Comparison of ENCODE assay signal across 23 mouse cellular contexts in genomic region chr7:75259945-75260344, GRCm38 (mm10). TPM values are rescaled to one million over a fixed set of nuclear protein-coding genes. Genes with fewer than 3 reads are reported as not detected.
DNase-seq lines count a peak whose midpoint lies in the region; ATAC-seq and TF ChIP-seq lines count a peak whose summit lies in the region.
"Had no signal": no experiment of that assay in that cellular context is flagged by ENCODE, and none has a peak within 500 bp of the region (broad histone marks: within the 10 kb centered on the region; RNA-seq: fewer than 3 reads in every experiment).

No protein-coding gene starts in this region.

- no peak overlapping the region for H3K4me3 ChIP-seq in forebrain, postnatal 0 days (ENCODE audit: low read depth, low read length)
- no peak overlapping the region for H3K4me3 ChIP-seq in limb, embryonic 13.5 days
- H3K4me3 ChIP-seq: embryonic facial prominence, embryonic 12.5 days; hindbrain, embryonic 12.5 days; limb, embryonic 15.5 days; liver, embryonic 15.5 days; lung, embryonic 15.5 days; neural tube, embryonic 12.5 days had no signal

- H3K27me3 ChIP-seq in forebrain, postnatal 0 days (ENCODE audit: insufficient read depth, low read length) = no peaks in the 10 kb centered on the region
- no peaks in the 10 kb centered on the region for H3K27me3 ChIP-seq in limb, embryonic 13.5 days
- H3K27me3 ChIP-seq: embryonic facial prominence, embryonic 12.5 days; hindbrain, embryonic 12.5 days; limb, embryonic 15.5 days; liver, embryonic 15.5 days; lung, embryonic 15.5 days; neural tube, embryonic 12.5 days; Patski had no signal

- no peak for TF ChIP-seq CTCF in forebrain, postnatal 0 days (IDR thresholded peaks at IDR 0.05; ENCODE audit: low read depth)

- no peaks in the 10 kb centered on the region for H3K36me3 ChIP-seq in forebrain, postnatal 0 days (ENCODE audit: insufficient read depth)
- no peaks in the 10 kb centered on the region for H3K36me3 ChIP-seq in limb, embryonic 13.5 days
- H3K36me3 ChIP-seq: embryonic facial prominence, embryonic 12.5 days; hindbrain, embryonic 12.5 days; limb, embryonic 15.5 days; liver, embryonic 15.5 days; lung, embryonic 15.5 days; neural tube, embryonic 12.5 days had no signal

- no peaks in the 10 kb centered on the region for H3K4me1 ChIP-seq in forebrain, postnatal 0 days (ENCODE audit: insufficient read depth)
- peaks cover 15% of the 10 kb centered on the region; the same call in 1 of the 2 replicates for H3K4me1 ChIP-seq in limb, embryonic 13.5 days
- H3K4me1 ChIP-seq: embryonic facial prominence, embryonic 12.5 days; hindbrain, embryonic 12.5 days; limb, embryonic 15.5 days; liver, embryonic 15.5 days; lung, embryonic 15.5 days; neural tube, embryonic 12.5 days had no signal

- H3K9ac ChIP-seq in forebrain, postnatal 0 days = no peak overlapping the region
- no peak overlapping the region for H3K9ac ChIP-seq in limb, embryonic 13.5 days
- H3K9ac ChIP-seq: embryonic facial prominence, embryonic 12.5 days; hindbrain, embryonic 12.5 days; limb, embryonic 15.5 days; liver, embryonic 15.5 days; lung, embryonic 15.5 days; neural tube, embryonic 12.5 days had no signal

- ATAC-seq in forebrain, postnatal 0 days = peak; percentile 34; the same call in 1 of the 2 replicates
- ATAC-seq in limb, embryonic 13.5 days (ENCODE audit: low FRiP score, low read depth) = peak; percentile 64; the same call in 1 of the 2 replicates
- no peak for ATAC-seq in erythroid progenitor cell, adult 5-6 weeks (replicated peaks; ENCODE audit: low FRiP score, poor library complexity, severe bottlenecking)
- ATAC-seq: Patski had no signal

- no peaks in the 10 kb centered on the region for H3K9me3 ChIP-seq in forebrain, postnatal 0 days (ENCODE audit: low read length)
- H3K9me3 ChIP-seq in limb, embryonic 13.5 days = no peaks in the 10 kb centered on the region
- H3K9me3 ChIP-seq: embryonic facial prominence, embryonic 12.5 days; hindbrain, embryonic 12.5 days; limb, embryonic 15.5 days; liver, embryonic 15.5 days; lung, embryonic 15.5 days; neural tube, embryonic 12.5 days had no signal

- no peak overlapping the region for H3K4me2 ChIP-seq in forebrain, postnatal 0 days (ENCODE audit: low read depth)
- no peak overlapping the region for H3K4me2 ChIP-seq in limb, embryonic 13.5 days (replicated peaks)
- H3K4me2 ChIP-seq: embryonic facial prominence, embryonic 12.5 days; hindbrain, embryonic 12.5 days; limb, embryonic 15.5 days; liver, embryonic 15.5 days; lung, embryonic 15.5 days; neural tube, embryonic 12.5 days had no signal

- WGBS in forebrain, postnatal 0 days = 31% methylated on average over 3 of the region's 3 CpGs
- WGBS in limb, embryonic 13.5 days = 17% methylated on average over 3 of the region's 3 CpGs

- DNase-seq in heart, adult 11 months = peak; percentile 22
- no peak for DNase-seq in heart, adult 18-20 months
- DNase-seq in forebrain, postnatal 0 days = no peak
- no peak for DNase-seq in frontal cortex, adult 2 months (ENCODE audit: extremely low spot score in 1 of 2, low spot score in 1 of 2)
- DNase-seq in liver = no peak
- DNase-seq: adrenal gland, adult 2 months; cerebellum, adult 18-20 months; cerebellum, postnatal 14 days; gastrocnemius, postnatal 25 days; kidney, adult 18-20 months; lung, postnatal 4 days; midbrain, embryonic 14.5 days had no signal

- no peak overlapping the region for H3K27ac ChIP-seq in forebrain, postnatal 0 days (ENCODE audit: low read depth, low read length)
- peak overlapping the region; percentile 39; the same call in 1 of the 2 replicates for H3K27ac ChIP-seq in limb, embryonic 13.5 days
- H3K27ac ChIP-seq: embryonic facial prominence, embryonic 12.5 days; hindbrain, embryonic 12.5 days; kidney, postnatal 0 days; limb, embryonic 15.5 days; liver, embryonic 15.5 days; lung, embryonic 15.5 days; neural tube, embryonic 12.5 days had no signal

RNA-seq across cellular contexts. Expression of gene Sv2b, which starts 49.1 kb away (rescaled TPM):
- under 1 TPM; 0.31 to 0.47 TPM for total RNA-seq in heart, adult 18-20 months (2021)
- total RNA-seq in forebrain, postnatal 0 days (2014; rRNA removed) = 54.1 and 64.0 TPM in 2 replicates
- polyA plus RNA-seq in forebrain, postnatal 0 days (2015; fragmentation: Nextera tagmentation; extraction: Ambion mirVana) = 19.0 and 21.2 TPM in 2 replicates
- 1.5 and 2.6 TPM in 2 replicates for polyA plus RNA-seq in limb, embryonic 13.5 days (2015; fragmentation: Nextera tagmentation; extraction: Ambion mirVana)
- polyA plus RNA-seq in frontal cortex, adult 2 months (2012; rRNA removed) = 110 and 139 TPM in 2 replicates
- not detected in 2 replicates for total RNA-seq in erythroid progenitor cell, adult 5-6 weeks (2015; ENCODE audit: low replicate concordance)
- not detected in 2 replicates for total RNA-seq in erythroid progenitor cell, adult 5-6 weeks (2017; ENCODE audit: low replicate concordance)
- total RNA-seq: megakaryocyte-erythroid progenitor cell, adult 5-6 weeks had no signal

Comparison
In these comparisons a context has a peak if more than half of its experiments do, and no peak if none do; other contexts are left out.
1. RNA of gene Sv2b, which starts 49.1 kb away (total RNA-seq): 54.1 to 64.0 TPM in forebrain, postnatal 0 days; 0.31 to 0.47 TPM in heart, adult 18-20 months and not detected in erythroid progenitor cell, adult 5-6 weeks; every median in the first group is over 10 times any median in the second.